Mouse (Mus musculus) intestine, postnatal 0 days (tissue): ENCODE measurements at regions not wholly inside any gene's neighbourhood (a gene's known extent, or its start where the extent isn't known, plus 50 kb on each side); places are given as distances from the start of the nearest gene placed in this dataset.
"Not testable (repeated sequence)": the region's sequence is repeated elsewhere in the genome, so short reads cannot be mapped to it uniquely, and the experiment has no call there.

Source experiments
- ATAC-seq: fragments of 200-750 bp; cut with Nextera tagmentation; 2 replicates; pipeline ENCODE4 v1.8.0; 2017; ENCODE audit warnings: mild to moderate bottlenecking, moderate TSS enrichment, moderate library complexity
- H3K27ac ChIP-seq: fragments of 300-500 bp; sonication (generic); 2 replicates; pipeline ENCODE4 v1.5.1; 2014; ENCODE audit warnings: mild to moderate bottlenecking, low read depth, low read length, moderate library complexity
- H3K27me3 ChIP-seq: fragments of 300-500 bp; sonication (generic); replicated peaks from 2 replicates; pipeline ENCODE4 v1.6.1; 2014; ENCODE audit warnings: low read length, mixed read lengths; ENCODE audit not compliant: control insufficient read depth, insufficient read depth
- H3K36me3 ChIP-seq: fragments of 300-500 bp; sonication (generic); 2 replicates; pipeline ENCODE4 v1.6.1; 2014; ENCODE audit warnings: mild to moderate bottlenecking, moderate library complexity; ENCODE audit not compliant: control insufficient read depth, insufficient read depth
- H3K4me1 ChIP-seq: fragments of 300-500 bp; sonication (generic); replicated peaks from 2 replicates; pipeline ENCODE4 v1.6.1; 2014; ENCODE audit warnings: antibody characterized with exemption, low read length, mixed read lengths; ENCODE audit not compliant: control insufficient read depth, insufficient read depth
- H3K4me2 ChIP-seq: fragments of 300-500 bp; sonication (generic); replicated peaks from 2 replicates; pipeline ENCODE4 v1.6.1; 2014; ENCODE audit warnings: low read depth, mild to moderate bottlenecking, moderate library complexity
- H3K4me3 ChIP-seq: fragments of 300-500 bp; sonication (generic); 2 replicates; pipeline ENCODE4 v1.5.1; 2014; ENCODE audit warnings: low read depth, low read length
- H3K9ac ChIP-seq: fragments of 300-500 bp; sonication (generic); 2 replicates; pipeline ENCODE4 v1.6.1; 2014; ENCODE audit warnings: mild to moderate bottlenecking, low read depth, low read length
- H3K9me3 ChIP-seq: fragments of 300-500 bp; sonication (generic); 2 replicates; pipeline ENCODE4 v1.6.1; 2016; ENCODE audit warnings: mixed run types; ENCODE audit not compliant: control insufficient read depth
- CTCF ChIP-seq: sonication (generic); IDR thresholded peaks from 2 replicates; pipeline ENCODE4 v1.5.1; 2016; ENCODE audit warnings: low read depth, mild to moderate bottlenecking, control low read depth, antibody characterized with exemption, moderate library complexity
- WGBS: fragments of 180-500 bp; shearing (Covaris S2); extraction: QIAGEN DNeasy Blood & Tissue Kit; methylation state at CpG from one replicate; pipeline ENCODE4 v1.1.7; 2014; 5-methylcytosine and 5-hydroxymethylcytosine counted together

- Histone ChIP-seq H3K4me2 (no peak overlapping the region), H3K27ac (no peak overlapping the region), H3K27me3 (no peaks in the 10 kb centered on the region), H3K9ac (no peak overlapping the region), H3K36me3 (no peaks in the 10 kb centered on the region), H3K9me3 (no peaks in the 10 kb centered on the region), H3K4me1 (no peaks in the 10 kb centered on the region), H3K4me3 (no peak overlapping the region)
- 73% methylated on average over 4 of the region's 4 CpGs for WGBS
- no peak for TF ChIP-seq CTCF
- no peak for ATAC-seq
Observed at GRCm38 (mm10) chr13:4935940-4936339, 327.0 kb upstream of the Akr1e1 start.

DNA sequence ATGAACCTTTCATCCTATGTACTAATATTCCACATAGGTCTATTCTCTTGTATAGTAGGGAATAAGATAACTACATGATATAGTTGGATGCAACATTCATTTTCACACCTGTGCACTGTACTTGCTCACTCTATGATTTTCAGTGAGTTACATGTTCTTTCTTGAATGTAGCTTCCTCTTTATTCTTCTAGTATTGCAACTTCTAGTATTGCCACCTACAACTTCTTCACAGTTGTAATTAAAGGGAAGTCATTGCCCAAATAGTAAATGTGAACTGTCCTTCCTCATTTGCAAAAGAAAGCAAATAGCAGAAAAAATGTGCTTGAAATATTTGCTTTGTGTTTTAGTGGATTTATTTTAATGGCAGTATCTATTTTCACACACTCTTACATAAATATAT, 330.9 kb upstream of the Akr1e1 start:
- TF ChIP-seq CTCF, result no peak
- Histone ChIP-seq H3K4me2 (no peak overlapping the region), H3K27me3 (no peaks in the 10 kb centered on the region), H3K4me1 (no peaks in the 10 kb centered on the region), H3K9ac (no peak overlapping the region), H3K4me3 (no peak overlapping the region), H3K9me3 (no peaks in the 10 kb centered on the region), H3K36me3 (no peaks in the 10 kb centered on the region), H3K27ac (no peak overlapping the region)
- no peak for ATAC-seq

DNA sequence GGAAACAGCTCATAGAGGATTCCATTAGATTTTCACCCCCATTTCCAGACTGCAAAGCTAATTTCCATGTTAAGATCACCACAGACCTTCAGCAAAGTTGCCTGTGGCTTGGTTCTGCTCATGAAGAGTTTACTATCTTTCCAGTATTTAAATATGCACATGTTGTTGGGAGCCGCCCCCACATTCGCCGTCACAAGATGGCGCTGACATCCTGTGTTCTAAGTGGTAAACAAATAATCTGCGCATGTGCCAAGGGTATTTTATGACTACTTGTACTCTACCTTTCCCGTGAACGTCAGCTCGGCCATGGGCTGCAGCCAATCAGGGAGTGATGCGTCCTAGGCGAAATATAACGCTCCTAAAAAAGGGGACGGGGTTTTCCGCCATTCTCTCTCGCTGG, 333.5 kb upstream of the Akr1e1 start:
- 19% methylated on average over 4 of the region's 14 CpGs for WGBS

GRCm38 (mm10) chr13:4943046-4943445, 334.1 kb upstream of the Akr1e1 start:
- Histone ChIP-seq H3K36me3 (no peaks in the 10 kb centered on the region), H3K4me3 (peak overlapping the region; percentile 18; the same call in 1 of the 2 replicates), H3K4me2 (peak overlapping the region; percentile 51), H3K27ac (no peak overlapping the region), H3K9me3 (no peaks in the 10 kb centered on the region), H3K9ac (no peak overlapping the region), H3K4me1 (no peaks in the 10 kb centered on the region), H3K27me3 (no peaks in the 10 kb centered on the region)
- no peak for ATAC-seq
- WGBS, result 16% methylated on average over 7 of the region's 7 CpGs
- TF ChIP-seq CTCF, result no peak

More for the DNA sequence above, 333.5 kb upstream of the Akr1e1 start:
- H3K9me3 ChIP-seq, H3K27ac ChIP-seq, H3K36me3 ChIP-seq, H3K4me1 ChIP-seq, H3K27me3 ChIP-seq, H3K9ac ChIP-seq, ATAC-seq, H3K4me2 ChIP-seq, H3K4me3 ChIP-seq: not testable (repeated sequence)
- TF ChIP-seq CTCF, result peak; percentile 43

- ATAC-seq, result no peak
- no peaks in the 10 kb centered on the region for H3K9me3 ChIP-seq
- no peak overlapping the region for H3K4me3 ChIP-seq
- no peak for TF ChIP-seq CTCF
- H3K4me2 ChIP-seq, result no peak overlapping the region
- no peak overlapping the region for H3K27ac ChIP-seq
- H3K36me3 ChIP-seq, result no peaks in the 10 kb centered on the region
- no peaks in the 10 kb centered on the region for H3K4me1 ChIP-seq
- H3K9ac ChIP-seq, result no peak overlapping the region
- H3K27me3 ChIP-seq, result no peaks in the 10 kb centered on the region
- WGBS, result 82% methylated on average over 3 of the region's 3 CpGs
Observed at GRCm38 (mm10) chr13:4955384-4955783, 346.4 kb upstream of the Akr1e1 start.

DNA sequence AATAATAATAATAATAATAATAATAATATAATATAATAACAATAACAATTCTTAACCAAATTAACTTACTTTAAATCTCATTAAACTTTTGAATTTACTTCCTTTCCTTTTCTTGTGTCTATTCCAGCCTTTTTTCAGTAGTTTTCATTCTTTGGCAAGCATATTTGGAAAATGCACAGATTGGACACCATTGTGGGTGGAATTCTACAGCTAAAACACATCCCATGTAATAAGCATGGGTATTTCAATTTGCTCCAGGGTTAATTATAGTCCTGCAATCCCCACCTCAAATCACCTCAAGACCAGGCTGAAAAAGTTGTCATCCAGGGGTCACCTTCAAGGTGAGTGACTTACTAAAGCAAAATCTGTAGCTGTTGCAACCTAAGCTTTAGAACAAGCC, 355.9 kb upstream of the Akr1e1 start:
- Histone ChIP-seq H3K4me1 (no peaks in the 10 kb centered on the region), H3K4me3 (no peak overlapping the region), H3K27ac (no peak overlapping the region), H3K4me2 (no peak overlapping the region), H3K9me3 (no peaks in the 10 kb centered on the region), H3K36me3 (no peaks in the 10 kb centered on the region), H3K9ac (no peak overlapping the region), H3K27me3 (no peaks in the 10 kb centered on the region)
- ATAC-seq, result no peak
- no peak for TF ChIP-seq CTCF
